Mouse (Mus musculus) intestine, embryonic 15.5 days (tissue): ENCODE data around the gene Dtnb. TPM values are rescaled to one million over a fixed set of nuclear protein-coding genes. Genes with fewer than 3 reads are reported as not detected.

Experiments
- ATAC-seq: fragments of 200-750 bp; cut with Nextera tagmentation; 2 replicates; pipeline ENCODE4 v1.8.0; 2017; ENCODE audit warnings: moderate TSS enrichment, moderate library complexity
- H3K27ac ChIP-seq: fragments of 300-500 bp; sonication (generic); 2 replicates; pipeline ENCODE4 v1.5.1; 2015; ENCODE audit warnings: mild to moderate bottlenecking, inconsistent platforms
- H3K27me3 ChIP-seq: fragments of 300-500 bp; sonication (generic); replicated peaks from 2 replicates; pipeline ENCODE4 v1.6.1; 2015; ENCODE audit warnings: inconsistent platforms
- H3K36me3 ChIP-seq: fragments of 300-500 bp; sonication (generic); 2 replicates; pipeline ENCODE4 v1.6.1; 2015; ENCODE audit warnings: inconsistent platforms
- H3K4me1 ChIP-seq: fragments of 300-500 bp; sonication (generic); replicated peaks from 2 replicates; pipeline ENCODE4 v1.6.1; 2015; ENCODE audit warnings: inconsistent platforms
- H3K4me2 ChIP-seq: fragments of 300-500 bp; sonication (generic); replicated peaks from 2 replicates; pipeline ENCODE4 v1.6.1; 2015; ENCODE audit warnings: mild to moderate bottlenecking, inconsistent platforms
- H3K4me3 ChIP-seq: fragments of 300-500 bp; sonication (generic); replicated peaks from 2 replicates; pipeline ENCODE4 v1.5.1; 2015; ENCODE audit warnings: inconsistent platforms
- H3K9ac ChIP-seq: fragments of 300-500 bp; sonication (generic); 2 replicates; pipeline ENCODE4 v1.6.1; 2015; ENCODE audit warnings: inconsistent platforms
- H3K9me3 ChIP-seq: fragments of 300-500 bp; sonication (generic); 2 replicates; pipeline ENCODE4 v1.6.1; 2016; ENCODE audit warnings: inconsistent platforms
- WGBS: fragments of 180-500 bp; shearing (Covaris S2); methylation state at CpG from one replicate; pipeline ENCODE4 v1.1.7; 2015; 5-methylcytosine and 5-hydroxymethylcytosine counted together
- polyA plus RNA-seq: library from polyadenylated mRNA; unstranded; fragments of >200 nt; fragmentation: Nextera tagmentation; extraction: Ambion mirVana; gene quantifications from 2 replicates; pipeline ENCODE4 v1.2.1, GENCODE M21; 2015

Dtnb gene
- polyA plus RNA-seq, 1 experiment from 2014 or later: 25.0 TPM

DNA sequence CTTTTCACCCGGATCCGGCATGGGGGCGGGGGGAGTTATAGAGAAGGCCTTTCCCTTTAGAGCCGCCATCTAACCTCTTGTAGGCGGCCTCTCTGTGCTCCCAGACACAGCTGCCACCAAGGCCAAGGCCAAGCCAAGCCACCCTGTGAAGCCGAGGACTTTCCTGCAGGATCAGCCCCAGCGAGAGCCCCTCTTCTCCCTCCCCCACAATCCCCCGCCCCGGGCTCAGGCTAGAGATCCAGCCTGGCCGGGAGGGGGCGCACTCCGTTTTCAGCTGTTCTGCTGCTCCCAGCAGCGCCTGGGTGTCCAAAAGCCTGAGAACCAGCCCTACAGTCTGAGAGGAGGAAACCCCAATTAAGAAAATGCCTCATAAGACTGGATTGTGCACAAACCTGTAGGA is 21.9 kb upstream of the Dtnb start:
- Histone ChIP-seq H3K36me3 (no peaks in the 10 kb centered on the region), H3K4me3 (no peak overlapping the region), H3K4me2 (no peak overlapping the region), H3K9me3 (no peaks in the 10 kb centered on the region), H3K9ac (no peak overlapping the region), H3K27ac (no peak overlapping the region), H3K27me3 (no peaks in the 10 kb centered on the region), H3K4me1 (no peaks in the 10 kb centered on the region)
- 14% methylated on average over 13 of the region's 13 CpGs for WGBS
- peak; percentile 53; the same call in 1 of the 2 replicates for ATAC-seq

DNA sequence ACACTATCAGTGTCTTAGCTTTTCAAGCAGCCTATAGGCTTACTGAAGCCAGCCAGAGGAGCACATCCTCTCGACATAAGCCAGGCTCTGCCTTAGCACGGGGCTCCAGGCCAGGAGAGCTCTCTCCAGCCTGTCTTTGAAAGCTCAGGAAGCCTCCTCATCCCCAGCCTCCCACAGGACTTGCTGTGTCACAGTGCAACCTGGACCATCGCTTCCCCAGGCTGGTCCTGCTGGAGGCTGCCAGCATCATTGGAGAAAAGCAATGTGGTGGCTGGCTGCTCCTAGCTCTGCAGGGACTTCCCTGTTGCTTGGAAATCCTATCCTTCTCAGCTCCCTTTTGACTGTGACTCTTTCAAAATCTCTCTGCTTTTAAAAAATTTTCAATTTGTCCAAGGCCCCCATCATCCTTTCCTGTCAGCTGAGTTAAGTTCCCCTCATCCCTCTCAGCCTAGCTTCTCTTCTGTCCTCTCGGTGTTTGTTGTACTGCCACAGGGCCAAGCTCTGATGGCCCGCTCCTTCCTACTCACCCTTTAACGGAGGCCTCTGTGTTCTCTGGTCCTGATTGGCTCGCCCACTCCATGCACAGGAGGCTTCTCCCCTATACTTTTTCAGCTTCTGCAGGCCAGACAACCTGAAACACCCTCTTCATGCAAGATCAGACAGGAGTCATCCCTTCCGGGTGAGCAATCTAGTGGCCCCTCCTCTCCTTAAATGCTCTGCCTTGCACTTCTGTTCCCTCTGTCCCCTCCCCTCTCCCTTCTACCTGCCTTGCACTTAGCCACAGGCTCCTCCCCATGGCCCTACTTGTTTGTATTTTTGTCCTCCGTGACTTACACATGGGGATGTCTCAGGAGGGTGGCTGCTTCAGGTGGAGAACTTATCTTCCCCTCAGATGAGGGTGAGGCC is 14.5 kb upstream of the Dtnb start:
- no peak overlapping the region for H3K4me3 ChIP-seq
- H3K4me2 ChIP-seq: no peak overlapping the region
- ATAC-seq: no peak
- no peak overlapping the region for H3K9ac ChIP-seq
- WGBS: 55% methylated on average over 9 of the region's 9 CpGs
- no peaks in the 10 kb centered on the region for H3K36me3 ChIP-seq
- no peak overlapping the region for H3K27ac ChIP-seq
- no peaks in the 10 kb centered on the region for H3K4me1 ChIP-seq
- H3K27me3 ChIP-seq: no peaks in the 10 kb centered on the region
- no peaks in the 10 kb centered on the region for H3K9me3 ChIP-seq

DNA sequence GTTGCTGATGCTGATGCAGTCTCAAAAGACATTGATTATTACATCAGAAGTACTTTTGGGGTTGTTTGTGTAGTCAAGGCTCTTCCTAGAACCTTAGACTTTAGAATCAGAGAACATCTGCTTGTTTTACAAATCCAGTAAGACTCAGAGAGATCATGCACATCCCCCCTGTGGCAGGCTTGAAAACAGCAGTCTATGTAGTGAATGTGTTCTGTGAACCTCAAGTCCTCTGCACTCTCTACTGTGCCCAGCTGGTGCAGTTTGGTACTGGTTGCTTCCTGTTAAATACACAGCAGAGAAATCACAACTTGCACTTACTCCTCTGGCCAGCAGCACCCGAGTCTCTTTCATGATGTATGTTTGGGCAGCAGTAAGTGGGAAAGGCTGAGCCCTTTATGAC is 11.6 kb upstream of the Dtnb start:
- WGBS: 29% methylated on average over 1 of the region's 1 CpGs
- H3K27me3 ChIP-seq: no peaks in the 10 kb centered on the region
- no peak overlapping the region for H3K9ac ChIP-seq
- H3K4me2 ChIP-seq: no peak overlapping the region
- H3K4me1 ChIP-seq: no peaks in the 10 kb centered on the region
- H3K27ac ChIP-seq: no peak overlapping the region
- no peak overlapping the region for H3K4me3 ChIP-seq
- peak; percentile 71 for ATAC-seq
- no peaks in the 10 kb centered on the region for H3K36me3 ChIP-seq
- no peaks in the 10 kb centered on the region for H3K9me3 ChIP-seq

DNA sequence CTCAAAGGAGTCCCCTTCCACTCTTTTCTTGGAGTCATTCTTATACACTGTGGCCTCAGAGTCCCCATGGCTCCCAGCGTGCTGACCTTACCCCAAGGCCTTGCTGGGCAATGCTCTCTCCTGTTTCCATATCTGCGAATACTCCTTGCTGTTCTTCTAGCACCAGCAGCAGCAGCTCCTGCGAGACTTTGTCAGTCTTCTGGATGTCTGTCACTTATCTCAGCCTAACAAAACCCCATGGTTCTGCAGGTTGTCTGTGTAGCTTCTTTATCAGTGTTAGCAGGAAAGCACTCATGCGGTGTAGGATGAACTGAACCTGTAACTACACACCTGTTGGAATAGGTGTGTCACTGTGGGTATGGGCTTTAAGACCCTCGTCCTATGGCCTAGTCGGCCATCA is 11.1 kb upstream of the Dtnb start:
- 87% methylated on average over 6 of the region's 6 CpGs for WGBS
- Histone ChIP-seq H3K36me3 (no peaks in the 10 kb centered on the region), H3K9me3 (no peaks in the 10 kb centered on the region), H3K27ac (no peak overlapping the region), H3K4me3 (no peak overlapping the region), H3K9ac (no peak overlapping the region), H3K27me3 (no peaks in the 10 kb centered on the region), H3K4me1 (no peaks in the 10 kb centered on the region), H3K4me2 (no peak overlapping the region)
- ATAC-seq: no peak

DNA sequence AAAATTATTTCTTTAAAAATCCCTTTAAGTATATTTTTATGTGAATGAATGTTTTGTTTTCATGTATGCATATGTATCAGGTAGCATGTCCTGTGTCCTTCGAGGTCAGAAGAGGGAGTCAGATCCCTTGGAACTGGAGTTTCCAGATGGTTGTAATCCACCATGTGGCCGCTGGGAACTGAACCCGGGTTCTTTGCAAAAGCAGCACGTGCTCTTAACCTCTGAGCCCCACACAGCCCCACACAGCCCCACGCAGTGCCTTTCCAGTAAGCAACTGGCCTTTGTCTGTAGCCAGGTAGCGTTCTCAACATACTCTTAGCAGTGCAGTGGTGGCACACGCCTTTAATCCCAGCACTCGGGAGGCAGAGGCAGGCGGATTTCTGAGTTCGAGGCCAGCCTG is 9.4 kb upstream of the Dtnb start:
- WGBS: 95% methylated on average over 10 of the region's 10 CpGs
- H3K4me1 ChIP-seq: no peaks in the 10 kb centered on the region
- ATAC-seq: no peak
- no peaks in the 10 kb centered on the region for H3K9me3 ChIP-seq
- H3K4me3 ChIP-seq: no peak overlapping the region
- no peak overlapping the region for H3K27ac ChIP-seq
- no peaks in the 10 kb centered on the region for H3K36me3 ChIP-seq
- no peak overlapping the region for H3K4me2 ChIP-seq
- no peaks in the 10 kb centered on the region for H3K27me3 ChIP-seq
- H3K9ac ChIP-seq: no peak overlapping the region

DNA sequence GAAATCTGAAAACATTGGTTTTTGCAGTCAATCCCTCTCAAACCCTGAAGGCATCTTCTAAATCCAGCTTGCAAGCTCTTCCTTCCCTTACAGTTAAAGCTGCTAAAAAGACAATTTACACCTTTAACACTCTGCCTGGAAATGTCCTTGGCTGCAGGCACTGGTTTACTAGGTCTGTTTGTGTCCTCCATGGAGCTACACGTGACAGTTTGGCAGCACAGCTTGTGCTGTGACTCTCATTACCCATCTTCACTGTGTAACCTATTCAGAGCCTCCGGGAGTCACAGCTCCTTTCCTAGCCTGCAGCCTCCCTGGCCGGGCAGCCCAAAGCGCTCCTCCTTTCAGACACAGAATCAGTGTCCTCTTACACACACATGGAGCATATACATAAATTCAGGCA is 8.5 kb upstream of the Dtnb start:
- no peaks in the 10 kb centered on the region for H3K4me1 ChIP-seq
- H3K4me2 ChIP-seq: no peak overlapping the region
- no peak for ATAC-seq
- WGBS: 83% methylated on average over 4 of the region's 4 CpGs
- no peak overlapping the region for H3K4me3 ChIP-seq
- no peaks in the 10 kb centered on the region for H3K36me3 ChIP-seq
- no peak overlapping the region for H3K9ac ChIP-seq
- H3K27ac ChIP-seq: no peak overlapping the region
- H3K27me3 ChIP-seq: no peaks in the 10 kb centered on the region
- H3K9me3 ChIP-seq: no peaks in the 10 kb centered on the region

DNA sequence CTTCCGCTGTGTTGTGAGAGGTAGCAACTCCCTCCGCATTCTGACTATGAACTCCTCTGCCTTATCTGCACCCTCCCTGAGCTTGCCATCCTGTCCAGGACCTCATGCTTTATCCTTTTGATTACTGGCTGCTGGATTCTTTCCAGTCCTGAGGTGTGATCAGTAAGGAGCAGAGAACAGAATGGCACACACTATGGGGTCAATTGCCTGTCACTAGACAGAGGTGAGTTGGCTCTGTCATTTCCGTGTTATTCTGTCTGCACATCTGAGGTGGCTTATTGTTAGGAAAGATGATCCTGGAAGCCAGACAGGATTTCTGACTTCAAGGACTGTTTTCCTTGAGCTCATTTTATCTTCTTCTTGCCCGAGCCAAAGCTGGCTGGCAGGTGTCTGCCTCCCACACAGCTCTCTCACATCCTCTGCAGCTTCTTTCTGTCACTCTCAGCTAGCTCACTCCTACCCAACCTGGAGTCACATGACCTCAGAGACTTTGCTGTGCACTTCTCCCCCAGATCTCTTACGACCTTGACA is 3.7 kb upstream of the Dtnb start:
- no peak overlapping the region for H3K4me3 ChIP-seq
- no peak overlapping the region for H3K9ac ChIP-seq
- H3K27me3 ChIP-seq: no peaks in the 10 kb centered on the region
- no peaks in the 10 kb centered on the region for H3K36me3 ChIP-seq
- no peak overlapping the region for H3K27ac ChIP-seq
- no peak for ATAC-seq
- WGBS: 70% methylated on average over 5 of the region's 5 CpGs
- no peaks in the 10 kb centered on the region for H3K9me3 ChIP-seq
- peaks cover 5% of the 10 kb centered on the region for H3K4me1 ChIP-seq
- H3K4me2 ChIP-seq: no peak overlapping the region

DNA sequence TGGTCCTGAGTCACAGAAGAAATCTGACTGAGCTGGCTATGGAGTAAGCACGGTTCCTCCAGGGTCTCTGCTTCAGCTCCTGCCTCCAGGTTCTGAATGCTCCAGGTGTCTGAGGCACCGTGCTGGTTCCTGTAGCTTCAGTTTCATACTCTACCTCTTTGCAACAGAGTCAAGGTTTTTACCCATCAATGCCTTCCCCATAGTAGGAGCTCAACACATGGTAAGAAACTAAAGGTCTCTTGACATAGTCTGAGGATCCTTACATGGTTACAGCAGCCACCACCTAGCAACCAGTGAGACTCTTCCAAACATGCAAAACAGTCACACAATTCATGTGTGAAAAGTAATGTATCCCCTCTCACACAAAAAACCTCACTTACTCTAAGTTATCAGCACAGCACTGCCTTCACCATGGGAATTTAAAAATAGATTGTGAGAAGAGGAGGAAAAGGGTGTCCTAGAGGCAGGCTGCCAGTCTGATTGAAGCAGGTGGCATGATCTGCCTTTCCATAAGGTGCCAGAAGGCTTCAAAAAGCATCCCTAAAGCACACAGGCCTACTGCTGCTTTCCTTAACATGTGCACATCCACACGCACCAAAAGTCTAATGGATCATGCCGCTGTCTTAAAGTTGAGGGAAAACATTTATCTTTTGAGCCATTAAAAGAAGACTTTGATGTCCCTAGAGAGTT is 1.3 kb upstream of the Dtnb start:
- no peak overlapping the region for H3K27ac ChIP-seq
- no peaks in the 10 kb centered on the region for H3K9me3 ChIP-seq
- H3K9ac ChIP-seq: no peak overlapping the region
- no peaks in the 10 kb centered on the region for H3K36me3 ChIP-seq
- whole genome bisulfite sequencing: 75% methylated on average over 4 of the region's 4 CpGs
- H3K4me1 ChIP-seq: peaks cover 10% of the 10 kb centered on the region
- H3K27me3 ChIP-seq: no peaks in the 10 kb centered on the region
- no peak overlapping the region for H3K4me3 ChIP-seq
- ATAC-seq: no peak
- no peak overlapping the region for H3K4me2 ChIP-seq

DNA sequence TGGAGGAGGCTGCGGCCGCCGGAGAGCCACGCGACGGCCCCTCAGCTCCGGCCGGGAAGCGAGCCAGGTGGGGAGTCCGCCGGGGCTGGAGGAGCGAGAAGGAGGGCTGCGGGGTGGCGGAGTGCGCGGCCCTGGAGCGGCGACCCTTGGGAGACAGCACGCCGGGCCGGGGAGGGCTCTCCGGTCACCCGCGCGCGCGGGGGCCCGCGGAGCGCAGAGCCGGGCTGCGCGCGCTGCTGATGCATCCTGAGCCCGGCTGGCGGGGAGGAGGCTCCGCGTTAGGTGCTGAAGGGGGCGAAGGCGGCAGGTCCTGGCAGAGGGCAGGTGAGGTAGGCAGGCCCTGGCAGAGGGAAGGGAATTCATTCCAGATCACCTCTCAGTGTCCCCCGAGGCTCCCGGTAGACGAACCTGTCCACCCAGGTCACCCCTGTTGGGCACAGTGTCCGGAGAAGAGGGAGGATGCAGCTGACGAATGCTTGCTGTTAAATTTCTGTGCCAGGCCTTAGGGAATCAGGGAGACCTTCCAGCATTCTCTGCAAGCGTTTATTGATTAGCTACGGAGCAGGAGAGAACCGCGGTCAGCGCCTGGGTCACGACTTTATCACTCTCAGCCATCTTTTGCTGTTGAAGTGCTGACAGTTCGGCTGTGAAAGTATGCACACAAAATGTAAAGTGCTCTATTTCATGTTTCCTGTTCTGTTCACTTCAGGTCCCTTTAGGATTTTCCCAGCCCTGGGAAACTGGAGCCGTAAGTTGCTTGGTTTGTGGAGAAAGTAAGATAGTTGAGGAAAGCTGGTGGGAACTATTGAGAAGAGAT is 608 bp downstream of the Dtnb start:
- Histone ChIP-seq H3K4me2 (peak overlapping the region; percentile 89), H3K9ac (peak overlapping the region; percentile 87), H3K27ac (peak overlapping the region; percentile 92), H3K36me3 (no peaks in the 10 kb centered on the region), H3K4me3 (peak overlapping the region; percentile 94), H3K9me3 (no peaks in the 10 kb centered on the region), H3K27me3 (no peaks in the 10 kb centered on the region), H3K4me1 (peaks cover 10% of the 10 kb centered on the region)
- peak; percentile 85 for ATAC-seq
- WGBS: 1% methylated on average over 53 of the region's 53 CpGs

DNA sequence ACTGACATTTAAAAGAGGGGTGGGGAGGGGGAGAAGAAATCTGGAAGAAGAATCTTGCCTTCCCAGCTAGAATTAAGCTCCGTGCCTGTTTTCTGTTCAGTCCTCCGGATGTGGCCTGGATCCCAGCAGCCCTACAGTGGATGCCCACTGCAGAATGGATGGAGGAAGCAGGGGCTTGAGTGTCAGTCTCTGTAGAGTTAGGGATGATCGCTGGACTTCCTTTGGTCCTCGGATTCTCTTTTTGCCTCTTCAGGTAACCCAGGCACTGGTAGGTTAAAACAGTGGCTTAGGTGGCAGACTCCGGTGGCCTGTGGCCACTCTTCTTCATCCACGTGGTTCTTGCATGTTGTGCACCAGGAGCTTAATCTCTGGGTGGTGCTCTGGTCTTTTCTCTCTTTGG is 1.2 kb downstream of the Dtnb start:
- Histone ChIP-seq H3K36me3 (no peaks in the 10 kb centered on the region), H3K27me3 (no peaks in the 10 kb centered on the region), H3K4me3 (peak overlapping the region; percentile 94), H3K9ac (no peak overlapping the region; the same call in 1 of the 2 replicates), H3K4me1 (peaks cover 10% of the 10 kb centered on the region), H3K4me2 (peak overlapping the region; percentile 89), H3K9me3 (no peaks in the 10 kb centered on the region), H3K27ac (no peak overlapping the region)
- WGBS: 38% methylated on average over 6 of the region's 6 CpGs
- ATAC-seq: no peak

DNA sequence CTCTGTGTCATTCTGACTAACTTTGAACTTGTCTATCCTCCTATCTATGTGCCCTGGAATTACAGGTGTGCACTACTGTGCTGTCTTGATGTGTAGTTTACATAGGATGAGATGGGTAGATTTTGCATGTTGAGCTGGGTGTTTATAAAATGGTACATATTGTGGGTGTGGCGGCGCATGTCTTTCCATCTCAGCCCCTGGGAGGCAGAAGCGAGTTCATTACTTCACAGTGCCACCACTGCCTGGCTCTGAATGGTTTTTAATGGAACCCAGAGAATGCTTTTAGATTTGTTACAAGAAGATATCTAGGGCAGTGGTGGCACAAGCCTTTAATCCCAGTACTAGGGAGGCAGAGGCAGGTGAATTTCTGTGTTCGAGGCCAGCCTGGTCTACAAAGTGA is 2.5 kb downstream of the Dtnb start:
- WGBS: 94% methylated on average over 4 of the region's 4 CpGs
- no peaks in the 10 kb centered on the region for H3K27me3 ChIP-seq
- no peak overlapping the region for H3K4me3 ChIP-seq
- no peaks in the 10 kb centered on the region for H3K36me3 ChIP-seq
- H3K27ac ChIP-seq: no peak overlapping the region
- no peak overlapping the region for H3K4me2 ChIP-seq
- no peak for ATAC-seq
- H3K9me3 ChIP-seq: no peaks in the 10 kb centered on the region
- H3K4me1 ChIP-seq: peaks cover 10% of the 10 kb centered on the region
- H3K9ac ChIP-seq: no peak overlapping the region

DNA sequence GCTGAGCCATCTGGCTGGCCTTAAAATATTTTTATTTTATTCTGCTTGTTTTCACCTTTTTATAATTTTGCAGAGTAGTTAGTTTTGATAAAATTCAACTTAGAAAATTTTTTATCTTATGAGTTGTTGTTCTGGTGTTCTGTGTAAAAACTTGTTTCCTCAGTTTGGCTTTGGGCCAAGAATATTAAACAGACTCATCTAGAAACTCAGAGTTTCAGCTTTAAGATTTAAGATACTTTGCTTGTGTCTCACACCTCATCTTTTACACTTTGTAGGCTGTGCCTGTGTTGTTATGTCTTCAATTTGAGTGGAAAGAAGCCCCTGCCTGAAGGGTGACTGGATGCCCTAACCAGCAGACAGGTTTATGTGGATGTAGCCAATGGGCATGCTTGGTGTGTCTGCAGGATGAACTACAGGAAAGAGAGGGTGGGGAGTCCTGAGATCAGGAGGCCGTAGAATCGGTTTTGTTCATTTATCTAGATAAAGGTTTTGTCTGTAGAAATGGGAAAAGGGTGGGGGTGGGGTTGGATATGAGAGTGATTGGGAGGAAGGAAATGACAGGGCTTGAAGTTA is 7.9 kb downstream of the Dtnb start:
- Histone ChIP-seq H3K36me3 (no peaks in the 10 kb centered on the region), H3K9ac (no peak overlapping the region), H3K4me1 (no peaks in the 10 kb centered on the region), H3K4me2 (no peak overlapping the region), H3K4me3 (no peak overlapping the region), H3K27ac (no peak overlapping the region), H3K9me3 (no peaks in the 10 kb centered on the region), H3K27me3 (no peaks in the 10 kb centered on the region)
- WGBS: 68% methylated on average over 2 of the region's 2 CpGs
- ATAC-seq: no peak
